Mouse (Mus musculus) midbrain, embryonic 12.5 days (tissue): Measurements from ENCODE around the gene Clasp1. TPM values are rescaled to one million over a fixed set of nuclear protein-coding genes. Genes with fewer than 3 reads are reported as not detected.

Experiments
- ATAC-seq: fragments of 200-750 bp; cut with Nextera tagmentation; 2 replicates; pipeline ENCODE4 v1.8.0; 2017; ENCODE audit warnings: low read depth, moderate TSS enrichment, moderate library complexity; ENCODE audit not compliant: low FRiP score
- H3K27ac ChIP-seq: fragments of 300-500 bp; sonication (generic); replicated peaks from 2 replicates; pipeline ENCODE4 v1.5.1; 2016; ENCODE audit warnings: mild to moderate bottlenecking
- H3K27me3 ChIP-seq: fragments of 300-500 bp; sonication (generic); 2 replicates; pipeline ENCODE4 v1.6.1; 2016; ENCODE audit warnings: mild to moderate bottlenecking
- H3K36me3 ChIP-seq: fragments of 300-500 bp; sonication (generic); 2 replicates; pipeline ENCODE4 v1.6.1; 2016
- H3K4me1 ChIP-seq: fragments of 300-500 bp; sonication (generic); 2 replicates; pipeline ENCODE4 v1.6.1; 2016
- H3K4me2 ChIP-seq: fragments of 300-500 bp; sonication (generic); replicated peaks from 2 replicates; pipeline ENCODE4 v1.6.1; 2016; ENCODE audit warnings: mild to moderate bottlenecking, moderate library complexity
- H3K4me3 ChIP-seq: fragments of 300-500 bp; sonication (generic); 2 replicates; pipeline ENCODE4 v1.5.1; 2016; ENCODE audit warnings: mild to moderate bottlenecking
- H3K9ac ChIP-seq: fragments of 300-500 bp; sonication (generic); replicated peaks from 2 replicates; pipeline ENCODE4 v1.6.1; 2016; ENCODE audit warnings: mild to moderate bottlenecking, moderate library complexity
- H3K9me3 ChIP-seq: fragments of 300-500 bp; sonication (generic); 2 replicates; pipeline ENCODE4 v1.6.1; 2016; ENCODE audit warnings: mild to moderate bottlenecking
- WGBS: fragments of 180-500 bp; shearing (Covaris S2); methylation state at CpG from one replicate; pipeline ENCODE4 v1.1.7; 2016; 5-methylcytosine and 5-hydroxymethylcytosine counted together
- polyA plus RNA-seq: library from polyadenylated mRNA; unstranded; fragments of >200 nt; fragmentation: Nextera tagmentation; extraction: Ambion mirVana; gene quantifications from 2 replicates; pipeline ENCODE4 v1.2.1, GENCODE M21; 2016

The Clasp1 gene
- polyA plus RNA-seq, 1 experiment from 2014 or later: 139 TPM

DNA sequence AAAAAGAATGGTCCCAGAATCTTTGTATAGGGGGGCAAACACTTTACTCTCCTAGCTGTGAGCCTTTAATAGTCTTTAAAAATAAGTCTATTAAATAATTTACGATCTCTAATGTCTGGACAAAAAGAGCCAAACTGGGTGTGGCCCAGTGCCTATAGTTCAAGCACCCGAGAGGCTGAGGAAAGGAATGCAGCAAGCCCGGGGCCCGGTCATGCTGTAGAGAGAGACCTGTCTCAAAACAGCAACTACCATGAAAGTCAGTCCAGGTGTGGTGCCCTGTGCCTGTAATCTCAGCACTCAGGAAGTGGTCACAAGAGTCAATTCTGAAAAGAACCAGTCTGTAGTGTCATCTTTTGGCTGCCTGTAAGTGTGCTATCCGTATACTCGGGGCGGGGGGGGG lies 127.4 kb downstream of the Clasp1 start:
- H3K4me2 ChIP-seq: no peak overlapping the region
- peaks cover 77% of the 10 kb centered on the region for H3K36me3 ChIP-seq
- no peaks in the 10 kb centered on the region for H3K27me3 ChIP-seq
- H3K4me1 ChIP-seq: no peaks in the 10 kb centered on the region
- no peaks in the 10 kb centered on the region for H3K9me3 ChIP-seq
- no peak overlapping the region for H3K27ac ChIP-seq
- ATAC-seq: no peak
- H3K4me3 ChIP-seq: no peak overlapping the region
- 80% methylated on average over 7 of the region's 7 CpGs for WGBS
- no peak overlapping the region for H3K9ac ChIP-seq

DNA sequence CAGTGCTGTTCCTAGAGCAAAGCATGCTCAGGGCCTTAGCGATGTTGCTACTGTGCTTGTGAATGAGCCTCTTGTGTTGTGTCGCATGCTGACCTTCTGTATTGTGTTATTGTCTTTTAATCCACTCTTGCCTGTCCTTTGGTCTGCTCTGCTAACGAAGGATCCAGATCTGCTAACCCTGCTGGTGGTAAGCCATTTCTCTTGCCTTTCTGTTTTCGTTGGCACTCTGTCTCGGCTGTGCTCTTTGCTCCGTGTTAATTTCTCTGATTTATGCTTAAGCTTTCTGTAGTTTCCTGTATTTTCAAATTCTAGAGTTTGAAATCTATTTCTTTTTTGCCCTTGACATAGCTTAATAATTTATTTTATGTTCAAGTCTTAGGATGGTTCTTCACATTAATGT lies 134.3 kb downstream of the Clasp1 start:
- no peak for ATAC-seq
- Histone ChIP-seq H3K27ac (no peak overlapping the region), H3K9me3 (no peaks in the 10 kb centered on the region), H3K27me3 (no peaks in the 10 kb centered on the region), H3K36me3 (peaks cover 67% of the 10 kb centered on the region), H3K4me2 (no peak overlapping the region), H3K9ac (no peak overlapping the region), H3K4me3 (no peak overlapping the region), H3K4me1 (no peaks in the 10 kb centered on the region)
- 85% methylated on average over 6 of the region's 6 CpGs for WGBS

DNA sequence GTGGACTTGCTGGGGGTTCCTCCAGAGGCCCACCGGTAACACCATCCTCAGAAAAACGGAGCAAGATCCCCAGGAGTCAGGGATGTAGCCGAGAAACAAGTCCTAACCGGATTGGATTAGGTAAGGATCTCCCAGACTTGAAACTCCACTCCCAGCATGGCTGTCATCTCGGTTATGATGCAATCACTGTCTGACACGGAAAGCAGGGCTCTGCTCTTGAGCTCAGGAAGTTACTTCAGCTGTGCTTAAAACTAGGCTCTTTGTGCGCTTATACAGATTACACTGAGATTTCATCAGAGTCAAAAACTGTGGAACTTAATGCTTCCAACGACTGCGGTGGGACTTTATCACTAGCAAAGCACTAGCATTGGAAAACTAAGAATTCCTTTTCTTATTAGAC lies 136.5 kb downstream of the Clasp1 start:
- Histone ChIP-seq H3K4me1 (no peaks in the 10 kb centered on the region), H3K9ac (no peak overlapping the region), H3K27ac (no peak overlapping the region), H3K9me3 (no peaks in the 10 kb centered on the region; the same call in 1 of the 2 replicates), H3K4me2 (no peak overlapping the region), H3K4me3 (no peak overlapping the region), H3K36me3 (peaks cover 75% of the 10 kb centered on the region), H3K27me3 (no peaks in the 10 kb centered on the region)
- WGBS: 89% methylated on average over 9 of the region's 9 CpGs
- no peak for ATAC-seq

DNA sequence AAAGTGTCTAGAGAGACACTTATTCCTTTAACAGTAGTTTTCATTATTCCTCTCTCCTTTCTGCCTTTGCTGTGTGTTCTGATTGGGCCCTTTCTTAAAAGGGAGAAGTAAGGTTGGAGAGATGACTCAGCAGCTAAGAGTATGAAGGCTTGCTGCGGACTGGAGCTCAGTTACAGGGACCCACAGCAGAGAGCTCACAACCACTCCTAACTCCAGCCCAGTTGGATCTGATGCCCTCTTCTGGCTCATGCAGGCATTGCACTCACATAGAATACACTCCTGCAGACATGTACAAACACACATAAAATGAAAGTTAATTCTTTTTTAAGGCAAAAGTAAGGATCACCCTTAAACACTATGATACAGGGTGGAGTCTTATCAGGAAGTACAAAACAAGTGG lies 140.4 kb downstream of the Clasp1 start:
- Histone ChIP-seq H3K36me3 (peaks cover 87% of the 10 kb centered on the region), H3K27me3 (no peaks in the 10 kb centered on the region), H3K4me2 (no peak overlapping the region), H3K4me3 (no peak overlapping the region), H3K9me3 (no peaks in the 10 kb centered on the region; the same call in 1 of the 2 replicates), H3K27ac (no peak overlapping the region), H3K9ac (no peak overlapping the region), H3K4me1 (no peaks in the 10 kb centered on the region)
- ATAC-seq: no peak
- WGBS: 100% methylated on average over 1 of the region's 1 CpGs

DNA sequence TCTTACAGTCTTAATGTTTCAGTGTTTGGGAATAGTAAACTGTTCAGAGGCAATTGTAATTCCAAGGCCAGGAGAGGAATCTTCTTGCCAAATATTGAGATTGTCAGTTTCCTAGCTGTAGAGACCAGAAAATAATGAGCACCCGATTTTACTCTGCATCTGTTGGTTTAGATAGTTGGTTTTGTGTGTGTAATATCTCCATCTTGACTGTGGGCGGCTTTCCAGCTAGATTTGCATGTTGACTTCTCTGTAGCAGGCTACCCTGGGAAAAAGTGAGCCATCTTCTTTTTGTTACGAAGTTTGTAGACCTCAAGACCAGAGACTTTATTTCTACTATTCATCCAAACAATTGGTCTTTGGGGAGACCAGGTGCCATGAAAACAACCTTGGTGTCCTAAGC lies 142.4 kb downstream of the Clasp1 start:
- no peaks in the 10 kb centered on the region for H3K4me1 ChIP-seq
- ATAC-seq: no peak
- no peak overlapping the region for H3K4me2 ChIP-seq
- H3K9me3 ChIP-seq: no peaks in the 10 kb centered on the region; the same call in 1 of the 2 replicates
- no peak overlapping the region for H3K27ac ChIP-seq
- H3K36me3 ChIP-seq: peaks cover 95% of the 10 kb centered on the region
- no peak overlapping the region for H3K4me3 ChIP-seq
- no peak overlapping the region for H3K9ac ChIP-seq
- no peaks in the 10 kb centered on the region for H3K27me3 ChIP-seq
- 91% methylated on average over 3 of the region's 3 CpGs for WGBS

DNA sequence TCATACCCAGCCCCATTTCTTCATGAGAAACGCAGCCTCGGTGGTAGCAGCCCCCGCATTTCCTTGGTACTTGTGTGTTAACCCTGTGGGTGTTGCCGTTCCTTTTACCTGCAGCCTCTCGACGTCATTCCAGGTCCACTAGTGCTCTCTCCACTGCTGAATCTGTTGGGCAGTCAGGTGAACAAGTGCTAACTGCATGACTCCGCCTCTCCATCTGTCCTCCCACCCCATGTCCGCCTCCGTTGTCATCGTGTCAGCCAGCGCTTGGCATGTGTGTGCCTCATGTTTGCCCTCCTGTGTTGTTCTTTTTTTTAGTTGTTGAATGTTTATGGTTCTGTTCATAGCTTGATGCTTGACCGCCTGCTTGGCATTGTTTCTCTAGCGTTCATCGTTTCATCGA lies 147.2 kb downstream of the Clasp1 start:
- ATAC-seq: no peak
- no peak overlapping the region for H3K27ac ChIP-seq
- no peak overlapping the region for H3K4me2 ChIP-seq
- no peaks in the 10 kb centered on the region for H3K4me1 ChIP-seq
- no peak overlapping the region for H3K9ac ChIP-seq
- H3K27me3 ChIP-seq: no peaks in the 10 kb centered on the region
- peaks cover 79% of the 10 kb centered on the region for H3K36me3 ChIP-seq
- no peaks in the 10 kb centered on the region for H3K9me3 ChIP-seq
- 93% methylated on average over 15 of the region's 15 CpGs for WGBS
- H3K4me3 ChIP-seq: no peak overlapping the region

DNA sequence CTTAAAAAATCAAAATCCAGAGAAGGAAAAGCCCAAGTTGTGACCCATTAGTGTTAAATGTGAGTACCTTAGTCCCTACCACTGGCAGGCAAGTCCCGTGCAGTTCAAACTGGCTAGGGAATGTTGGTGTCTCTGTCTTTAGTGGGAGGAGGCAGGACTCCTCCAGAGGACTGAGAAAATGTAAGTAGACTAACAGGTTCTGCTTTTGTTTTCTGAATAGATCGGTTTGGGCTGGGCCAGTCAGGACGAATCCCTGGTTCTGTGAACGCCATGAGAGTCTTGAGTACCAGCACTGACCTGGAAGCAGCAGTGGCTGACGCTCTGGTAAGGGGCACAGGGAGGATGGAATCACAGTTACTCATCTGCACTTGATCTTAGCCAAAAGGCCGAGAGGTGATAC lies 150.2 kb downstream of the Clasp1 start:
- no peaks in the 10 kb centered on the region for H3K4me1 ChIP-seq
- no peak overlapping the region for H3K9ac ChIP-seq
- H3K36me3 ChIP-seq: peaks cover 76% of the 10 kb centered on the region
- H3K27ac ChIP-seq: no peak overlapping the region
- WGBS: 91% methylated on average over 6 of the region's 6 CpGs
- H3K4me3 ChIP-seq: no peak overlapping the region
- no peak for ATAC-seq
- H3K27me3 ChIP-seq: no peaks in the 10 kb centered on the region
- H3K9me3 ChIP-seq: no peaks in the 10 kb centered on the region
- no peak overlapping the region for H3K4me2 ChIP-seq

DNA sequence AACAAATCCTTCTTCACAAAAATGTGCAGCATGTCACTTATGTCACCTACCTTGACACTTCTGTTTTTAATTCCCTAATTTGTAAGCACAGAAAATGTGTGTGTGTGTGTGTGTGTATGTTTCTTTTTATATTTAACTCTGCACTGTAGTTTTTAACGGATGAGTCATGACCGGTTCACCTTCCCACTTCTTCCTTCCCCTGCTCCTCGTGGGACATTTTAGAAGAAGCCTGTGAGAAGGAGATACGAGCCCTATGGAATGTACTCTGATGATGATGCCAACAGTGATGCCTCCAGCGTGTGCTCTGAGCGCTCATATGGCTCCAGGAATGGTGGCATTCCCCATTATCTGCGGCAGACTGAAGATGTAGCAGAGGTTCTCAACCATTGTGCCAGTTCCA lies 154.0 kb downstream of the Clasp1 start:
- WGBS: 94% methylated on average over 7 of the region's 7 CpGs
- no peak overlapping the region for H3K4me2 ChIP-seq
- no peaks in the 10 kb centered on the region for H3K9me3 ChIP-seq
- peaks cover 80% of the 10 kb centered on the region for H3K36me3 ChIP-seq
- H3K4me3 ChIP-seq: no peak overlapping the region
- no peaks in the 10 kb centered on the region for H3K4me1 ChIP-seq
- no peak for ATAC-seq
- H3K27me3 ChIP-seq: no peaks in the 10 kb centered on the region
- H3K9ac ChIP-seq: no peak overlapping the region
- H3K27ac ChIP-seq: no peak overlapping the region

DNA sequence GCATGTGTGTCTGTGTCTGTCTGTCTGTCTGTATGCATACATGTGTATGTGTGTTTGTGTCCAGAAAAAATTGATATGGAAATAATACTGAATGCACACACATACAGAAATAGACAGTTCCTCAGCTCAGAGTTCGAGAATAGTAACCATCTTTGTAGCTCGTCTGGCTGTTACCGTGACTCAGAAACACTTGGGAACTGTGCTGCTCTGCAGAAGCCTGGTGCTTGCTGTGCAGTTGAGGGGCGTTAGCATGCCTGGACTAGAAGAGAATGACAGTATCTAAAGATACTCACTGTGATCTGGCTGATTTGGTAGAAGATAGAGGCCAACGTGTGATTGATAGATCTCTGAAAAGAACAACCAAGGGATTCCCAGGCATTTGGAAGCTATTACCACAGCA lies 159.9 kb downstream of the Clasp1 start:
- Histone ChIP-seq H3K36me3 (peaks cover 87% of the 10 kb centered on the region), H3K27ac (no peak overlapping the region), H3K9me3 (no peaks in the 10 kb centered on the region), H3K27me3 (no peaks in the 10 kb centered on the region), H3K4me1 (no peaks in the 10 kb centered on the region), H3K4me2 (no peak overlapping the region), H3K9ac (no peak overlapping the region), H3K4me3 (no peak overlapping the region)
- 91% methylated on average over 5 of the region's 5 CpGs for WGBS
- ATAC-seq: no peak

DNA sequence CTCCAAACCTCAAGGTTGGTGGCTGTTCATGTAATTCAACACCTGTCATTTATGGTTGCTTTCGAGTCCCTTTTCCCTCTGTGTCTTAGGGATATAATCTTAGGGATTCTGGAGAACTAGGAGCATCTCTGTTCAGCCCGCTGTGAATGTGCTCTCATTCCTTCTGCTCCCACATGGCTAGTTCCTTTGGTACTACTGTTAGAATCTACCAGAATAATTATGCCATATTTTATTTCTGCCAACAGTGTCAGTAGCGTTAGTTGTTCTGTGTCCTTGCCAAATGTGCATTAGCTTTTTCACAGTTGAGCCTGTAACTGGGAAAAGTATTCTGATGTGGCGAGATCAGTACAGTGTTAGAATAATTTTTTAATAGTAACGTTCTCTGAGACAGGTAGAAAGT lies 162.3 kb downstream of the Clasp1 start:
- no peak for ATAC-seq
- H3K9me3 ChIP-seq: no peaks in the 10 kb centered on the region
- H3K4me2 ChIP-seq: no peak overlapping the region
- no peaks in the 10 kb centered on the region for H3K4me1 ChIP-seq
- no peak overlapping the region for H3K4me3 ChIP-seq
- H3K9ac ChIP-seq: no peak overlapping the region
- H3K27me3 ChIP-seq: no peaks in the 10 kb centered on the region
- WGBS: 91% methylated on average over 5 of the region's 5 CpGs
- H3K27ac ChIP-seq: no peak overlapping the region
- peaks cover 90% of the 10 kb centered on the region for H3K36me3 ChIP-seq

DNA sequence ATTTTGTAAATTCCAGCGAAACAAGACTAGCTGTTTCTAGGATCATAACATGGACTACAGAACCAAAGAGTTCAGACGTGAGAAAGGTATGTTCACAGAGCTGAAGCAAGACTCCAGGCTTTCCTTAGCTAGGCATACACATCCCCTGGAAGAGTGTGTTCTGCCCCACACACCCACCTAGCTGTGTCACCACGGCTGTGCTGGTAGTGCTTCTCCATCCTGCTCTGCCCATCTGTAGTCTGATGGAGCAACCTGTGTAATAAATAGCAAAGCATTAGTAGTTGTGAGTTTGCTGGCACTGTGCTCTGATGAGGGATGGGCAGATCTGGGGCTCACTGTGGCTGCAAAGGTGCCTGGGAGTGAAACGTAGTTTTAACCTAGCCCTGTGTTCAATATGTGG lies 163.2 kb downstream of the Clasp1 start:
- no peak overlapping the region for H3K4me3 ChIP-seq
- ATAC-seq: no peak
- peaks cover 91% of the 10 kb centered on the region for H3K36me3 ChIP-seq
- no peak overlapping the region for H3K4me2 ChIP-seq
- 91% methylated on average over 4 of the region's 4 CpGs for WGBS
- no peaks in the 10 kb centered on the region for H3K9me3 ChIP-seq
- no peaks in the 10 kb centered on the region for H3K27me3 ChIP-seq
- no peak overlapping the region for H3K27ac ChIP-seq
- no peaks in the 10 kb centered on the region for H3K4me1 ChIP-seq
- no peak overlapping the region for H3K9ac ChIP-seq

DNA sequence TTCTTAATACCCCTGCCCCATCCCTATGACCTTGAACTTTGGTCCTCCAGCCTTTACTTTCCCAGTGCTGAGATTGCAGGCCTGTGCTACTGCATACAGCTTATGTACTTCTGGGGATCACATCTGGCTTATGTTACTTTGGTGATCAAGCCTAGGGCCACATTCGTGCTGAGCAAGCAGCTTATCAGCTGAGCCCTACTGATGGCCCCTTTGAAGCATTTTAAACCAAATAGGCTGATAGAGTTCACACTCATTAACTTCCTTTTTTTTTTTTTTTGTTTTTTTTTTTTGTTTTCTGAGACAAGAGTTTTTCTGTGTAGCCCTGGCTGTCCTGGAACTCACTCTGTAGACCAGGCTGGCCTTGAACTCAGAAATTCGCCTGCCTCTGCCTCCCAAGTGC lies 164.2 kb downstream of the Clasp1 start:
- ATAC-seq: no peak
- peaks cover 90% of the 10 kb centered on the region for H3K36me3 ChIP-seq
- H3K27me3 ChIP-seq: no peaks in the 10 kb centered on the region
- H3K9me3 ChIP-seq: no peaks in the 10 kb centered on the region
- H3K4me2 ChIP-seq: no peak overlapping the region
- WGBS: 88% methylated on average over 2 of the region's 2 CpGs
- H3K9ac ChIP-seq: no peak overlapping the region
- no peaks in the 10 kb centered on the region for H3K4me1 ChIP-seq
- no peak overlapping the region for H3K27ac ChIP-seq
- no peak overlapping the region for H3K4me3 ChIP-seq

DNA sequence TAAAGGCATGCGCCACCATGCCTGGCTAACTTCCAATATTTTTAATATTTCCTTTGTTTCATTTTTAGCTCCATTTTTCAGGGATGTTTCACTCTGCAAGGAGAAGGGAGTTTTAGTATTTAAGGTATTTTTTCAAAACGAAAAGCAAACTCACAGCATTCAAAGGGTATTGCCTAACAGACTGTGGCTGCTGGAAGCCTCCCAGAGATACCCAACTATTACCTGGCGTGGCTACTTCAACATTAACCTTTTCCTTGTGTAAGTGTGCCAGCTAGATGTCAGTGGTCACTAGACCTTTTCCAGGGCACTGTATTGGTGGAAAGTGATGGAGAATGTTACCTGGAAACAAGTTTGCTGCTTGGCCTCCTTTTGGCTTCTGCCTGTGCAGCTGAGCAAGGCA lies 164.6 kb downstream of the Clasp1 start:
- H3K36me3 ChIP-seq: peaks cover 90% of the 10 kb centered on the region

More for the DNA sequence above, 164.6 kb downstream of the Clasp1 start:
- no peak overlapping the region for H3K4me2 ChIP-seq
- H3K4me1 ChIP-seq: no peaks in the 10 kb centered on the region
- no peak for ATAC-seq
- H3K27ac ChIP-seq: no peak overlapping the region
- 93% methylated on average over 3 of the region's 3 CpGs for WGBS
- H3K4me3 ChIP-seq: no peak overlapping the region
- no peaks in the 10 kb centered on the region for H3K27me3 ChIP-seq
- H3K9me3 ChIP-seq: no peaks in the 10 kb centered on the region
- H3K9ac ChIP-seq: no peak overlapping the region
